ENCODE assay signal across 28 mouse cellular contexts in the genomic region with DNA sequence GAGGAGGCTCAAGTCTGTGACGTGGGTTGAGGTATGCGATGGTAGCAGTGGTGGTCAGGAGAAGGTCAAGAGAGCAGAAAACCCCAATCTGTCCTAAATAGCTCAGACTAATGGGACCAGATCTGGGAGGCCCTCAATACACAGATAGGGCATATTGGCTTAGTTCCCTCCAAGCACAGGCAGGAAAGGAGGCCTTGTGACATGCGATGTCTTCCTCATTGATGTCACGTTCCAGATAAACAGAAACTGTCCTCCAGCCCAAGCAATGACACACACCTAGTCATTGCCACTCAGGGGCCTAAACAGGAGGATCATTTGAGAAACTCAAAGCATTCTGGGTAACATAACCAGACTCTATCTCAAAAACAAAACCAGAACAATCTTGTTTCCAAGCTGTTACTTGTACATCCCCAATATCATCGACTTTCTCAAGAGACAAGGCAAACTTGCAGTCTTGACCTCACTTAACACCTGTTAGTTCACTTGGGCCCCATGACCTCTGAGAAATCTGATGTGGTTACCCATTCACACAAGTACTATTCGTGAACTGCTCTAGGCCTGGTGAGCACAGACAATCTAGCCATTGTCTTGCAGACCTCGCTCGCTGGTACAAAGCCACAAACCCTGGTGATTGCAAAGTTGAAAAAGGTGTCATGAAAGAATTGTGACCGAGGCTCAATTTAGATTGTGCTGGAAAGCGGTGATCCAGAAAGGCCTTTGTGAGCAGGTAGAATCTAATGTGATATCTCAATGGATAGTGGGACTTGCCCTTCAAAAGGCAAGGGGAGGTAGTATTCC. TPM values are rescaled to one million over a fixed set of nuclear protein-coding genes. Genes with fewer than 3 reads are reported as not detected.
DNase-seq lines count a peak whose midpoint lies in the region; ATAC-seq lines count a peak whose summit lies in the region.
"Had no signal": no experiment of that assay in that cellular context is flagged by ENCODE, and none has a peak within 500 bp of the region (broad histone marks: within the 10 kb centered on the region; RNA-seq: fewer than 3 reads in every experiment).

No protein-coding gene starts in this region.

- no peak overlapping the region for H3K4me2 ChIP-seq in hindbrain, embryonic 12.5 days (replicated peaks)
- H3K4me2 ChIP-seq: embryonic facial prominence, embryonic 13.5 days; forebrain, embryonic 13.5 days; heart, embryonic 11.5 days; hindbrain, embryonic 13.5 days; intestine, embryonic 15.5 days had no signal

- no peak overlapping the region for H3K27ac ChIP-seq in hindbrain, embryonic 12.5 days
- H3K27ac ChIP-seq: embryonic facial prominence, embryonic 10.5 days; embryonic facial prominence, embryonic 13.5 days; forebrain, embryonic 13.5 days; hindbrain, embryonic 13.5 days; intestine, embryonic 15.5 days had no signal

- H3K4me1 ChIP-seq in hindbrain, embryonic 12.5 days = no peaks in the 10 kb centered on the region
- H3K4me1 ChIP-seq: embryonic facial prominence, embryonic 10.5 days; embryonic facial prominence, embryonic 13.5 days; forebrain, embryonic 13.5 days; hindbrain, embryonic 13.5 days; intestine, embryonic 15.5 days had no signal

- ATAC-seq in granulocyte monocyte progenitor cell, adult 5-6 weeks (replicated peaks; ENCODE audit: poor library complexity, severe bottlenecking) = peak; percentile 36; the same call in 1 of the 2 replicates
- ATAC-seq in monocyte, adult 5-6 weeks (replicated peaks; ENCODE audit: insufficient number of reproducible peaks, low FRiP score, low TSS enrichment, poor library complexity, severe bottlenecking) = peak; percentile 75
- ATAC-seq in hindbrain, embryonic 12.5 days (ENCODE audit: low FRiP score) = no peak
- ATAC-seq: CD4-positive, CD25-positive, alpha-beta regulatory T cell, adult 4 months; forebrain, embryonic 13.5 days; forebrain, embryonic 16.5 days; hindbrain, embryonic 16.5 days; intestine, embryonic 15.5 days had no signal

- no peak overlapping the region for H3K4me3 ChIP-seq in hindbrain, embryonic 12.5 days
- H3K4me3 ChIP-seq: embryonic facial prominence, embryonic 10.5 days; embryonic facial prominence, embryonic 13.5 days; erythroblast, embryonic 14.5 days; forebrain, embryonic 13.5 days; hindbrain, embryonic 13.5 days; intestine, embryonic 15.5 days had no signal

- no peaks in the 10 kb centered on the region for H3K9me3 ChIP-seq in hindbrain, embryonic 12.5 days (replicated peaks)
- H3K9me3 ChIP-seq: embryonic facial prominence, embryonic 10.5 days; embryonic facial prominence, embryonic 13.5 days; forebrain, embryonic 13.5 days; G1E; hindbrain, embryonic 13.5 days; intestine, embryonic 15.5 days had no signal

- WGBS in hindbrain, embryonic 12.5 days = 60% methylated on average over 10 of the region's 10 CpGs

- no peaks in the 10 kb centered on the region for H3K27me3 ChIP-seq in hindbrain, embryonic 12.5 days
- H3K27me3 ChIP-seq: embryonic facial prominence, embryonic 13.5 days; forebrain, embryonic 13.5 days; hindbrain, embryonic 13.5 days; intestine, embryonic 15.5 days had no signal

- H3K9ac ChIP-seq in hindbrain, embryonic 12.5 days = no peak overlapping the region
- H3K9ac ChIP-seq: embryonic facial prominence, embryonic 13.5 days; forebrain, embryonic 13.5 days; hindbrain, embryonic 13.5 days; intestine, embryonic 15.5 days had no signal

- DNase-seq in ES-CJ7 (ENCODE audit: low read depth, low spot score) (peak; percentile 77), R1 (ENCODE audit: low read depth, low spot score) (peak; percentile 88)
- no peak for DNase-seq in urinary bladder, adult 2 months (ENCODE audit: low spot score)
- no peak for DNase-seq in c-Kit-positive CD71-positive TER-119-positive erythroid progenitor cells, embryonic 14.5 days (ENCODE audit: low spot score)
- no peak for DNase-seq in cerebellum, postnatal 36 days
- DNase-seq: adrenal gland, adult 2 months; adrenal gland, postnatal 14 days; cerebellum, adult 2 months; cerebellum, adult 9-11 months; cerebellum, postnatal 25 days; embryo, embryonic 11 days; gastrocnemius, postnatal 10 days; gastrocnemius, postnatal 36 days; heart, adult 11 months had no signal

- H3K36me3 ChIP-seq in hindbrain, embryonic 12.5 days = no peaks in the 10 kb centered on the region
- H3K36me3 ChIP-seq: embryonic facial prominence, embryonic 10.5 days; embryonic facial prominence, embryonic 13.5 days; G1E; hindbrain, embryonic 13.5 days; intestine, embryonic 15.5 days had no signal

RNA-seq across cellular contexts. Expression of a gene that starts 19.1 kb away (rescaled TPM):
- 30.8 and 35.4 TPM in 2 replicates for total RNA-seq in granulocyte monocyte progenitor cell, adult 5-6 weeks (2014; fragmentation: Nextera tagmentation)
- total RNA-seq in granulocyte monocyte progenitor cell, adult 5-6 weeks (2017) = 12.9 and 13.4 TPM in 2 replicates
- 29.0 to 54.6 TPM (median 37.3 TPM) in 3 replicates for total RNA-seq in monocyte, adult 5-6 weeks (2017)
- 15.0 and 26.4 TPM in 2 replicates for polyA plus RNA-seq in urinary bladder, adult 2 months (2012; rRNA removed)
- polyA plus RNA-seq in hindbrain, embryonic 12.5 days (2016; fragmentation: Nextera tagmentation; extraction: Ambion mirVana) = 18.2 and 21.1 TPM in 2 replicates

Comparison
In these comparisons a context has a peak if more than half of its experiments do, and no peak if none do; other contexts are left out.
1. DNase-seq: peak in ES-CJ7 (single experiment) and R1 (single experiment); none in urinary bladder, adult 2 months (single experiment), c-Kit-positive CD71-positive TER-119-positive erythroid progenitor cells, embryonic 14.5 days (single experiment) and cerebellum, postnatal 36 days (0 of 2).